Mouse (Mus musculus) embryonic fibroblast, embryonic 13.5 days (primary cell): Measurements from ENCODE around the gene Proser1.

ENCODE experiments used
- CTCF ChIP-seq: IDR thresholded peaks from 2 replicates; pipeline ENCODE4 v1.5.1; 2011; ENCODE audit warnings: mild to moderate bottlenecking, control low read depth, low read length, moderate library complexity, borderline replicate concordance; ENCODE audit not compliant: insufficient read depth
- POLR2A ChIP-seq: IDR thresholded peaks from 2 replicates; pipeline ENCODE4 v1.6.1; 2011; ENCODE audit warnings: low read depth, mild to moderate bottlenecking, control low read depth, low read length, moderate library complexity

GRCm38 (mm10) chr3:53416036-53416506 is 47.4 kb upstream of the Proser1 start:
- TF ChIP-seq POLR2A (no peak), CTCF (no peak)
